ENCODE assay signal across 7 mouse cellular contexts in the genomic region with DNA sequence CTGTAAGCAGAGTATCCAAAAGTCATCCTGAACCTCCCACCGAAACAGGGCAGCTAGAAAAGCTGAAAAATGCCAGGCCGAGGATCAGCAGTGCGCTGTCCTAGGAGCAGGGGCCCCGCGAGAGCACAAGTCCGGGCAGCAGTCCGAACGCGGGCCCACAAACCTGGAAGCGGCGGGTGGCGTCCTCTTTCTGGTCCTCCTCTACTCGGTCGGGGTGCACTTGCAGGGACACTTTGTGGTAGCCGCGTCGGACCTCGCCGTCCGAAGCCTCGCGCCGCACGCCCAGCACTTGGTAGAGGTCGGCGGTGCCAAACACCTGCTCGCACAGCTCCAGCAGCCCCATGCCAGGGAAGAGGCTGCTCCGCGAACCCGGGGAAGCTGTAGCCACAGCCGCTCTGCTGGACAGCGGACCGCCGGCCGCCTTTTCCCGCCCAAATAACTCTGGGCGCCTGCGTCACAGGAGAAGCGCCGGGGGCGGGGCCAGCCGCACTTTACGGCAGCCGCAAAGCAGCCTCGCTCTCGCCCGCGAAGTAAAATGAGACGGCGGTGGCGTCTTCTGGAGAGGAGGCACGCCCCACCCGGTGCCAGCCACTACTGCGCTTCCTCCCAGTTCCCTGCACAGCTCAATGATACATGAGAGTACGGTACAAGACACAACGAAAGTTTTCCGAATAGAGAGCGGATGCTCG. TPM values are rescaled to one million over a fixed set of nuclear protein-coding genes. Genes with fewer than 3 reads are reported as not detected.
A peak's percentile ranks its signal among the peaks of the same experiment; 100 is the strongest.
DNase-seq lines count a peak whose midpoint lies in the region; ATAC-seq lines count a peak whose summit lies in the region.

A gene (minus strand): TSS at position 470 of the 689 bp plus-strand sequence.

- H3K27ac ChIP-seq in limb, embryonic 10.5 days = peak within 1 kb of the TSS; percentile 89
- H3K27ac ChIP-seq in midbrain, embryonic 13.5 days = peak within 1 kb of the TSS; percentile 78

- peak; percentile 72 for ATAC-seq in granulocyte monocyte progenitor cell, adult 5-6 weeks (replicated peaks; ENCODE audit: poor library complexity, severe bottlenecking)
- peak; percentile 73 for ATAC-seq in midbrain, embryonic 13.5 days

- DNase-seq in adrenal gland, adult 8-10 months = peak; percentile 92
- DNase-seq in embryo, embryonic 9.5 days (ENCODE audit: extremely low spot score) = peak; percentile 93
- DNase-seq in kidney, adult 11 months = peak; percentile 92
- DNase-seq in limb, embryonic 10.5 days (ENCODE audit: low spot score) = peak; percentile 98
- peak; percentile 91 for DNase-seq in spleen, adult 12 weeks (ENCODE audit: low spot score)

- peak within 1 kb of the TSS; percentile 74 for H3K9ac ChIP-seq in midbrain, embryonic 13.5 days (replicated peaks)

- peak within 1 kb of the TSS; percentile 80 for H3K4me2 ChIP-seq in midbrain, embryonic 13.5 days (replicated peaks)

- H3K9me3 ChIP-seq in limb, embryonic 10.5 days (replicated peaks) = no peaks in the 10 kb centered on the region
- no peaks in the 10 kb centered on the region for H3K9me3 ChIP-seq in midbrain, embryonic 13.5 days

- H3K4me1 ChIP-seq in limb, embryonic 10.5 days = peaks cover 29% of the 10 kb centered on the region
- H3K4me1 ChIP-seq in midbrain, embryonic 13.5 days (replicated peaks) = peaks cover 43% of the 10 kb centered on the region

- H3K36me3 ChIP-seq in limb, embryonic 10.5 days = peaks cover 65% of the 10 kb centered on the region
- H3K36me3 ChIP-seq in midbrain, embryonic 13.5 days = peaks cover 48% of the 10 kb centered on the region

- H3K4me3 ChIP-seq in limb, embryonic 10.5 days = peak within 1 kb of the TSS; percentile 78
- H3K4me3 ChIP-seq in midbrain, embryonic 13.5 days (replicated peaks) = peak within 1 kb of the TSS; percentile 57

- under 1% methylated on average over 59 of the region's 59 CpGs for WGBS in limb, embryonic 10.5 days
- under 1% methylated on average over 59 of the region's 59 CpGs for whole genome bisulfite sequencing in midbrain, embryonic 13.5 days

- H3K27me3 ChIP-seq in limb, embryonic 10.5 days (ENCODE audit: low read depth, poor library complexity, severe bottlenecking) = no peaks in the 10 kb centered on the region
- no peaks in the 10 kb centered on the region for H3K27me3 ChIP-seq in midbrain, embryonic 13.5 days

RNA-seq across cellular contexts. Expression of the gene that starts here (rescaled TPM):
- total RNA-seq in adrenal gland, adult 8-10 months (2022) = 10 to 100 TPM; 30.3 to 43.2 (median 34.0) TPM
- 64.5 and 70.8 TPM in 2 replicates for total RNA-seq in granulocyte monocyte progenitor cell, adult 5-6 weeks (2014; fragmentation: Nextera tagmentation)
- 229 and 234 TPM in 2 replicates for total RNA-seq in granulocyte monocyte progenitor cell, adult 5-6 weeks (2017)
- 272 and 290 TPM in 2 replicates for polyA plus RNA-seq in limb, embryonic 10.5 days (2016; fragmentation: Nextera tagmentation; extraction: Ambion mirVana)
- polyA plus RNA-seq in midbrain, embryonic 13.5 days (2015; fragmentation: Nextera tagmentation; extraction: Ambion mirVana) = 156 and 166 TPM in 2 replicates

Comparison
In these comparisons a context has a peak if more than half of its experiments do, and no peak if none do; other contexts are left out.
1. Peak in every context shown above with its lines: DNase-seq, ATAC-seq, H3K4me3 ChIP-seq and H3K27ac ChIP-seq.